Mouse (Mus musculus) midbrain, embryonic 16.5 days (tissue): ENCODE measurements around the gene Slamf1. TPM values are rescaled to one million over a fixed set of nuclear protein-coding genes. Genes with fewer than 3 reads are reported as not detected.

Experiments used
- ATAC-seq: fragments of 200-750 bp; cut with Nextera tagmentation; 2 replicates; pipeline ENCODE4 v1.8.0; 2017; ENCODE audit warnings: moderate TSS enrichment
- H3K27ac ChIP-seq: fragments of 300-500 bp; sonication (generic); 2 replicates; pipeline ENCODE4 v1.5.1; 2014; ENCODE audit warnings: mild to moderate bottlenecking, low read length, mixed read lengths
- H3K27me3 ChIP-seq: fragments of 300-500 bp; sonication (generic); 2 replicates; pipeline ENCODE4 v1.6.1; 2014; ENCODE audit warnings: low read depth, low read length, mixed read lengths; ENCODE audit not compliant: control insufficient read depth, insufficient read depth
- H3K36me3 ChIP-seq: fragments of 300-500 bp; sonication (generic); 2 replicates; pipeline ENCODE4 v1.6.1; 2014; ENCODE audit warnings: mild to moderate bottlenecking, low read length, moderate library complexity, mixed read lengths; ENCODE audit not compliant: control insufficient read depth, insufficient read depth
- H3K4me1 ChIP-seq: fragments of 300-500 bp; sonication (generic); 2 replicates; pipeline ENCODE4 v1.6.1; 2014; ENCODE audit warnings: mild to moderate bottlenecking, low read length, mixed read lengths; ENCODE audit not compliant: control insufficient read depth, insufficient read depth
- H3K4me2 ChIP-seq: fragments of 300-500 bp; sonication (generic); 2 replicates; pipeline ENCODE4 v1.6.1; 2014; ENCODE audit warnings: mild to moderate bottlenecking, low read length, mixed read lengths
- H3K4me3 ChIP-seq: fragments of 300-500 bp; sonication (generic); 2 replicates; pipeline ENCODE4 v1.5.1; 2014; ENCODE audit warnings: low read depth, mild to moderate bottlenecking, low read length, moderate library complexity, mixed read lengths
- H3K9ac ChIP-seq: fragments of 300-500 bp; sonication (generic); 2 replicates; pipeline ENCODE4 v1.6.1; 2014; ENCODE audit warnings: low read depth, low read length, mixed read lengths
- H3K9me3 ChIP-seq: fragments of 300-500 bp; sonication (generic); replicated peaks from 2 replicates; pipeline ENCODE4 v1.6.1; 2014; ENCODE audit warnings: mild to moderate bottlenecking, low read length, mixed read lengths; ENCODE audit not compliant: control insufficient read depth, poor library complexity, severe bottlenecking
- WGBS: fragments of 180-500 bp; shearing (Covaris S2); extraction: QIAGEN DNeasy Blood & Tissue Kit; methylation state at CpG from one replicate; pipeline ENCODE4 v1.1.7; 2014; 5-methylcytosine and 5-hydroxymethylcytosine counted together
- polyA plus RNA-seq: library from polyadenylated mRNA; unstranded; fragments of >200 nt; fragmentation: Nextera tagmentation; extraction: Ambion mirVana; gene quantifications from 2 replicates; pipeline ENCODE4 v1.2.1, GENCODE M21; 2015

Slamf1 gene
- polyA plus RNA-seq: 0.16 and 0.19 TPM in 2 replicates

DNA sequence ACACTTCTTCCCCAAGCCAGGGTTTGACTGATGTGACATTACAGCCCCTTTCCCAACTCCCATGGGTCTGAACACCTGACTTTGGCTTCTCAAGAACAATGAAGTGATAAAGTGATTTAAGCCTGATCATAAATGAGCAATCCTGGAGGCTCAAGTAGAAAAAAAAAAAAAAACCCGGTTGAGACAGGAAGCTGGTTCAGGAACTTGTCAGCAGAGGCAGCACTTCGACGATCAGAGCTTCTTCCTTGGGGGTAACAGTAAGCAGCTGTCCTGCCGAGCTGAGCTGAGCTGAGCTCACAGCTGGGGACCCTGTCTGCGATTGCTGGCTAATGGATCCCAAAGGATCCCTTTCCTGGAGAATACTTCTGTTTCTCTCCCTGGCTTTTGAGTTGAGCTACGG, at the start of gene Slamf1:
TSS of gene Slamf1 (plus strand) at position 230 of the 400 bp plus-strand sequence.
- no peak within 1 kb of the TSS for H3K27ac ChIP-seq
- no peaks in the 10 kb centered on the region for H3K4me1 ChIP-seq
- H3K36me3 ChIP-seq: no peaks in the 10 kb centered on the region
- no peak for ATAC-seq
- 31% methylated on average over 6 of the region's 6 CpGs for WGBS
- no peak within 1 kb of the TSS for H3K9ac ChIP-seq
- H3K4me2 ChIP-seq: no peak within 1 kb of the TSS
- H3K4me3 ChIP-seq: no peak within 1 kb of the TSS
- no peaks in the 10 kb centered on the region for H3K9me3 ChIP-seq
- no peaks in the 10 kb centered on the region for H3K27me3 ChIP-seq

DNA sequence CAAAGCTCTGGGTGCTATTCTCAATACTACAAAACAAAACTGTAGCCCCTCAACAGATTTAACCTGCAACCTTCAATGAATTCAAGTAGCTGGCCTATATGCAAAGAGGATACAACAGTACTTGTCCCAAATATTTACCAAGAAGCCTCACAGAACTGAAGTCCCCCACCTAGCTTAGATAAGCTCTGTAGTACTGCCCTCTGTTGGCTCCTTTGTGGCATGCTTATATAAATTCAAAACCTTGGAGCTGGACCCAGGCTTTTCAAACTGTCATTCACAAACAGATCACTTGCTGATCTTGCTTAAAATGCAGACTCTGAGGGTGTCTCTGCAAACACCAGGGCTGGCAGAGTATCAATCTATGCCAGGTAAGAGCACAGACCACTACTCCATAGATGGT, 35.7 kb upstream of the Slamf1 start:
- H3K27ac ChIP-seq: no peak overlapping the region
- no peaks in the 10 kb centered on the region for H3K36me3 ChIP-seq
- H3K9ac ChIP-seq: no peak overlapping the region
- no peak overlapping the region for H3K4me3 ChIP-seq
- ATAC-seq: no peak
- H3K4me1 ChIP-seq: no peaks in the 10 kb centered on the region
- H3K9me3 ChIP-seq: no peaks in the 10 kb centered on the region
- no peak overlapping the region for H3K4me2 ChIP-seq
- no peaks in the 10 kb centered on the region for H3K27me3 ChIP-seq

DNA sequence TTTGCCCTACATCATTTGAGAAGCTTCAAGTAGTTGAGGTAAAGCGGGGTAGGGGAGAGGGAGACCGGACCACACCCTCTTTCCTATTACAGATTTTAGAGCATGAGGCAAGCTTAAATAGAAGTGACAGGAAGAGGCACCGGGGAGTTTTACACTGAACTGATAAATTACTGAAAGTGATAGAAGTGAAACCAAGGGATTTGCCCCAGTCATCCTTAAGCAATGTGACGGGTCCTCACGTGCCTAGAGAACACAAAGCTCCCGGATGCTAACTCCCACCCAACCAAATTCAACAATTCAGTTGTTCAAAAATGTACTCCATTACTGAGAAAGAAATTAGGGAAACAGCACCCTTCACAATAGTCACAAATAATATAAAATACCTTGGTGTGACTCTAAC, 32.0 kb upstream of the Slamf1 start:
- Histone ChIP-seq H3K36me3 (no peaks in the 10 kb centered on the region), H3K27ac (no peak overlapping the region), H3K9ac (no peak overlapping the region), H3K4me3 (no peak overlapping the region), H3K4me1 (no peaks in the 10 kb centered on the region), H3K4me2 (no peak overlapping the region), H3K27me3 (no peaks in the 10 kb centered on the region), H3K9me3 (no peaks in the 10 kb centered on the region)
- WGBS: 91% methylated on average over 6 of the region's 6 CpGs
- ATAC-seq: no peak

DNA sequence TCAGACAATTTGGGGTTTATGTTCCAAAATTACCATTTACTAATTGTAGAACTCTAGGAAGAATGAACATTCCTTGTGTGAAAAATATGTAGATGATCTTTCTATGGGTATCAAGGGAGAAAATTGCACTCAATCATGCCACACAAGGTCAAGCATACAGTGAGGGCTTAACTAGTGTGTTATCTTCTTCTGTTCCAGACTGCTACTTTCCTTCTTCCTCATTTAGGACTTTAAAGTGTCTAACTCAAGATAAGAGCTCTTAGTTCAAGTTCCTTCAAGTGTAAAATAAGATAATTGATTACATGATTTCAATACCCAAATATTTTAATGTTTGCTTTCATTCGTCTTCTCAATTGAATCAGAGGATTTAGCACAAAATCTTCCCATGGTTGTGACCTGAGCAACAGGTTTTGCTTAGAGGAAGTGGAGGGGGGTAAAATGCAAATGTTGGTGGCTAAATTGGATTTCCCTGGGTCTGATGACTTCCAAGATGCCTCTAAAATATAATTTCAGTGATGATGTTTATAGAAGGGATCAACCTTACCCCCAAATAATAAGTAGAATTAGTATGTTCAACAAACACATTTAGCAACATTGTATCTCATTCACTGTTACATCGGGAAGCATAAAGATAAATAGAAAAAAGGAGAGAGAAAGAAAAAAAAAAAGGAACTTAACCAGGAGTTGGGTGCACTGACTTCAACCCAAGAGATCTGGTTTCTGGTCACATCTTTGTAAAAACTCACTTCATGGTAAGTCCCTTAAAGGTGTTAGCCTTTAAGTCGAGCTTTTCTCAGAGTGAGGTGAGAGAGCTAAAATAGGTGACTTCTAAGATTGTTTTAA, 18.6 kb upstream of the Slamf1 start:
- H3K9ac ChIP-seq: no peak overlapping the region
- no peak overlapping the region for H3K27ac ChIP-seq
- H3K4me1 ChIP-seq: no peaks in the 10 kb centered on the region
- no peak for ATAC-seq
- H3K36me3 ChIP-seq: no peaks in the 10 kb centered on the region
- H3K9me3 ChIP-seq: no peaks in the 10 kb centered on the region
- no peaks in the 10 kb centered on the region for H3K27me3 ChIP-seq
- WGBS: 81% methylated on average over 3 of the region's 3 CpGs
- no peak overlapping the region for H3K4me2 ChIP-seq
- H3K4me3 ChIP-seq: no peak overlapping the region

GRCm38 (mm10) chr1:171761853-171762448, 5.0 kb upstream of the Slamf1 start:
- no peaks in the 10 kb centered on the region for H3K27me3 ChIP-seq
- no peak for ATAC-seq
- no peak overlapping the region for H3K27ac ChIP-seq
- no peaks in the 10 kb centered on the region for H3K4me1 ChIP-seq
- no peak overlapping the region for H3K4me2 ChIP-seq
- whole genome bisulfite sequencing: 74% methylated on average over 5 of the region's 5 CpGs
- no peak overlapping the region for H3K4me3 ChIP-seq
- no peaks in the 10 kb centered on the region for H3K36me3 ChIP-seq
- no peak overlapping the region for H3K9ac ChIP-seq
- no peaks in the 10 kb centered on the region for H3K9me3 ChIP-seq

- no peak overlapping the region for H3K4me2 ChIP-seq
- peaks cover 3% of the 10 kb centered on the region; the same call in 1 of the 2 replicates for H3K4me1 ChIP-seq
- H3K27ac ChIP-seq: no peak overlapping the region
- H3K4me3 ChIP-seq: no peak overlapping the region
- WGBS: 91% methylated on average over 6 of the region's 6 CpGs
- H3K27me3 ChIP-seq: no peaks in the 10 kb centered on the region
- no peaks in the 10 kb centered on the region for H3K9me3 ChIP-seq
- H3K36me3 ChIP-seq: no peaks in the 10 kb centered on the region
- no peak overlapping the region for H3K9ac ChIP-seq
- ATAC-seq: no peak
These were observed 4.1 kb downstream of the Slamf1 start for GRCm38 (mm10) chr1:171770996-171771395.

DNA sequence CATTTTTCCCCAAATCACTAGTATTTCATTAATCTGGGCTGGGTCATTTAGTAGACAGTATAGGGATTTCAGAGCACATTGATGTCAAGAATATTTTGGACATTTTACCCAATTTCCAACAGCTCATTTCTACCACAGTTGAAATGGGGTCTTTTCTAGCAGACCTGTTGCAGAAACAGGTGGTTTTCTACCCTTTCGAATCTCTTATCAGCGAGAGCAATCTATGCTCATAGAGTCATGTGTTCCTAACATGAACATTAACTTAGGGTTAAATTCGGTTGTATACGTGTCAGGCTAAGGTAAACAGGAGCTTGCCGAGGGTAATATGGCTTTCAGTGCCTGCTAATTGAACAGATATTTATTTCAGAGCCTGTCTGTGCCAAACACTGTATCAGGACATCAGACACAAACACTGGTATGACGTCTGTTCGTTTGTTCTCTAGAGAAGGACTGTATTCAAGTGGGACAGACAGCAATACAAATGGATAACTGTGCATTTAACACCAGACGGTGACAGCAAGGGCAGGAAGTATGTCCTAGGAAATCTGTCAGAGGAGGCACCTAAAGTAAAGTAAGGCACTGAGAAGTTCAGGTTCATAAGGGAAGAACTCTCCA, 5.3 kb downstream of the Slamf1 start:
- 93% methylated on average over 8 of the region's 8 CpGs for WGBS
- Histone ChIP-seq H3K36me3 (no peaks in the 10 kb centered on the region), H3K4me3 (no peak overlapping the region), H3K9me3 (no peaks in the 10 kb centered on the region), H3K27ac (no peak overlapping the region), H3K4me1 (peaks cover 3% of the 10 kb centered on the region; the same call in 1 of the 2 replicates), H3K4me2 (no peak overlapping the region), H3K9ac (no peak overlapping the region), H3K27me3 (no peaks in the 10 kb centered on the region)
- ATAC-seq: no peak

- Histone ChIP-seq H3K4me1 (peaks cover 3% of the 10 kb centered on the region; the same call in 1 of the 2 replicates), H3K27ac (no peak overlapping the region), H3K4me3 (no peak overlapping the region), H3K27me3 (no peaks in the 10 kb centered on the region), H3K9me3 (no peaks in the 10 kb centered on the region), H3K36me3 (no peaks in the 10 kb centered on the region), H3K4me2 (no peak overlapping the region), H3K9ac (no peak overlapping the region)
- no peak for ATAC-seq
- 92% methylated on average over 10 of the region's 10 CpGs for WGBS
These were observed 6.5 kb downstream of the Slamf1 start for GRCm38 (mm10) chr1:171773232-171773989.
